Mouse (Mus musculus): ENCODE results near the gene Mboat2. TPM values are rescaled to one million over a fixed set of nuclear protein-coding genes. Genes with fewer than 3 reads are reported as not detected.

Mboat2 gene
- total and polyA plus RNA-seq, 3 experiments = 0.39 to 4.0 (median 0.76) TPM

- in situ Hi-C loops (cut with MboI; ENCODE audit: low pct_ligation_motif_present, low pct_unique_long_range_greater_than_20kb, low sequenced_read_pairs) (no loop called here), dilution Hi-C loops (cut with MboI; ENCODE audit: extremely low pct_ligation_motif_present, extremely low pct_unique_long_range_greater_than_20kb, low sequenced_read_pairs) (no loop called here)
These were observed 88.0 kb downstream of the Mboat2 start for GRCm38 (mm10) chr12:24918575-24919262.

DNA sequence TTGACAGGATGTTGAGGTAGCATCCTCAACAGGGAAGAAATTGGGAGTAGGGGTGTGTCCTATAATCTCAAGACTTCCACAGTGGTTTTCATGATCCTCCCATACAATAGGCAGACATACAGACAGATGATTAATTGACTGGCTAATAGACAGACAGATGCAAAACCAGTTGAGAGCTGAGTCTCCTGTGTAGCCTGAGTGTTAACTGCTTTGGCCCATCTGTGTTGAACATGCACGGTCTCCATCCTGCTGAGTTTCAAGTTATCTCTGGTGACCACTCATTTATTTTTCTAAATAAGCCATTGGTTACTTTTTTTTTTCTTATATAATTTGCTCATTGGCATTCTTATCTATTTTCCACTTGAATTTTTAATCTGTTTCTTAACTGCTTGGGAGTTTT, 90.2 kb downstream of the Mboat2 start:
- dilution Hi-C loops (cut with MboI; ENCODE audit: extremely low pct_ligation_motif_present, extremely low pct_unique_long_range_greater_than_20kb, low sequenced_read_pairs) = no loop called here
- no peak for DNase-seq (ENCODE audit: extremely low read depth)
- no peaks in the 10 kb centered on the region for H3K79me2 ChIP-seq (replicated peaks; ENCODE audit: control insufficient read depth, extremely low read depth, insufficient read depth, poor library complexity, severe bottlenecking)
- peaks cover 6 to 18% of the 10 kb centered on the region in 2 experiments; a peak in 3 of 4 replicates for H3K4me1 ChIP-seq (ENCODE audit: control insufficient read depth in 1 of 2, insufficient read depth in 2 of 2)
- H3K4me3 ChIP-seq (replicated peaks in 1 of 3; ENCODE audit: low read depth in 2 of 3, low read length in 2 of 3, poor library complexity in 1 of 3) = no peak overlapping the region
- H3K27me3 ChIP-seq (replicated peaks) = no peaks in the 10 kb centered on the region
- H3K4me2 ChIP-seq (ENCODE audit: insufficient read depth, low read depth, poor library complexity, severe bottlenecking) = no peak overlapping the region
- in situ Hi-C loops (cut with MboI; ENCODE audit: low pct_ligation_motif_present, low pct_unique_long_range_greater_than_20kb, low sequenced_read_pairs) = no loop called here
- no peak overlapping the region for H3K27ac ChIP-seq (ENCODE audit: insufficient read depth, low read depth)
- no peaks in the 10 kb centered on the region for H3K36me3 ChIP-seq (replicated peaks in 1 of 2; ENCODE audit: control insufficient read depth in 1 of 2, insufficient read depth in 1 of 2, low read length in 1 of 2)
- no peaks in the 10 kb centered on the region for H3K9me3 ChIP-seq (replicated peaks; ENCODE audit: low read length)
- TF ChIP-seq CHD1 (IDR thresholded peaks at IDR 0.05; ENCODE audit: low read depth, low read length) (no peak), TBP (conservative IDR thresholded peaks at IDR 0.05; ENCODE audit: low read depth, low read length) (no peak), MAX (IDR thresholded peaks at IDR 0.05; ENCODE audit: low read length) (no peak), IRF4 (IDR thresholded peaks at IDR 0.05; ENCODE audit: low read depth, low read length) (no peak), POLR2A (IDR thresholded peaks at IDR 0.05; ENCODE audit: low read depth, low read length) (no peak), MXI1 (IDR thresholded peaks at IDR 0.05; ENCODE audit: low read depth, low read length) (no peak), MAZ (IDR thresholded peaks at IDR 0.05; ENCODE audit: low read depth, low read length) (no peak), USF1 (IDR thresholded peaks at IDR 0.05; ENCODE audit: low read depth, low read length) (no peak), POLR2AphosphoS2 (IDR thresholded peaks at IDR 0.05; ENCODE audit: low read depth, low read length) (no peak), USF2 (conservative IDR thresholded peaks at IDR 0.05; ENCODE audit: low read depth, low read length) (no peak), GABPA (IDR thresholded peaks at IDR 0.05; ENCODE audit: insufficient replicate concordance, low read depth, low read length) (no peak)
- H3K9ac ChIP-seq (ENCODE audit: insufficient read depth, low read depth) = no peak overlapping the region

More at GRCm38 (mm10) chr12:24918575-24919262, 88.0 kb downstream of the Mboat2 start:
- H3K4me2 ChIP-seq (ENCODE audit: insufficient read depth, low read depth, poor library complexity, severe bottlenecking) = peak overlapping the region; percentile 54; the same call in 1 of the 2 replicates
- no peak overlapping the region for H3K27ac ChIP-seq (ENCODE audit: insufficient read depth, low read depth)
- H3K4me1 ChIP-seq (ENCODE audit: control insufficient read depth in 1 of 2, insufficient read depth in 2 of 2) = peaks cover 6 to 18% of the 10 kb centered on the region in 2 experiments; a peak in 3 of 4 replicates
- no peak for TF ChIP-seq ZKSCAN1 (IDR thresholded peaks at IDR 0.05; ENCODE audit: borderline replicate concordance, low read depth, low read length)
- DNase-seq (ENCODE audit: extremely low read depth) = peak; percentile 52
- H3K4me3 ChIP-seq (replicated peaks in 1 of 3; ENCODE audit: low read depth in 2 of 3, low read length in 2 of 3, poor library complexity in 1 of 3) = no peak overlapping the region
- H3K9me3 ChIP-seq (replicated peaks; ENCODE audit: low read length) = no peaks in the 10 kb centered on the region
- no peaks in the 10 kb centered on the region for H3K36me3 ChIP-seq (replicated peaks in 1 of 2; ENCODE audit: control insufficient read depth in 1 of 2, insufficient read depth in 1 of 2, low read length in 1 of 2)
- H3K27me3 ChIP-seq (replicated peaks) = no peaks in the 10 kb centered on the region
- H3K79me2 ChIP-seq (replicated peaks; ENCODE audit: control insufficient read depth, extremely low read depth, insufficient read depth, poor library complexity, severe bottlenecking) = no peaks in the 10 kb centered on the region
- no peak overlapping the region for H3K9ac ChIP-seq (ENCODE audit: insufficient read depth, low read depth)

GRCm38 (mm10) chr12:24924003-24924402, 93.3 kb downstream of the Mboat2 start:
- H3K27ac ChIP-seq (ENCODE audit: insufficient read depth, low read depth) = no peak overlapping the region
- H3K4me3 ChIP-seq (replicated peaks in 1 of 3; ENCODE audit: low read depth in 2 of 3, low read length in 2 of 3, poor library complexity in 1 of 3) = no peak overlapping the region
- H3K9me3 ChIP-seq (replicated peaks; ENCODE audit: low read length) = no peaks in the 10 kb centered on the region
- no peaks in the 10 kb centered on the region for H3K79me2 ChIP-seq (replicated peaks; ENCODE audit: control insufficient read depth, extremely low read depth, insufficient read depth, poor library complexity, severe bottlenecking)
- no peak for DNase-seq (ENCODE audit: extremely low read depth)
- TF ChIP-seq RCOR1 (conservative IDR thresholded peaks at IDR 0.05; ENCODE audit: low read depth, low read length) = no peak
- no peak for TF ChIP-seq MAZ (IDR thresholded peaks at IDR 0.05; ENCODE audit: low read depth, low read length)
- no peak for TF ChIP-seq SMC3 (IDR thresholded peaks at IDR 0.05; ENCODE audit: low read depth, low read length)
- no peak for TF ChIP-seq CTCF (conservative IDR thresholded peaks at IDR 0.05 in 1 of 2, IDR thresholded peaks at IDR 0.05 in 1 of 2; ENCODE audit: low read depth in 2 of 2, low read length in 2 of 2)
- TF ChIP-seq ZNF384 (IDR thresholded peaks at IDR 0.05; ENCODE audit: low read depth, low read length) = no peak
- peaks cover 2 to 13% of the 10 kb centered on the region in 2 experiments; a peak in 2 of 4 replicates for H3K4me1 ChIP-seq (ENCODE audit: control insufficient read depth in 1 of 2, insufficient read depth in 2 of 2)
- H3K9ac ChIP-seq (ENCODE audit: insufficient read depth, low read depth) = no peak overlapping the region
- dilution Hi-C loops (cut with MboI; ENCODE audit: extremely low pct_ligation_motif_present, extremely low pct_unique_long_range_greater_than_20kb, low sequenced_read_pairs) = no loop called here
- no peaks in the 10 kb centered on the region for H3K27me3 ChIP-seq (replicated peaks)
- in situ Hi-C loops (cut with MboI; ENCODE audit: low pct_ligation_motif_present, low pct_unique_long_range_greater_than_20kb, low sequenced_read_pairs) = no loop called here
- no peak overlapping the region for H3K4me2 ChIP-seq (ENCODE audit: insufficient read depth, low read depth, poor library complexity, severe bottlenecking)
- H3K36me3 ChIP-seq (replicated peaks in 1 of 2; ENCODE audit: control insufficient read depth in 1 of 2, insufficient read depth in 1 of 2, low read length in 1 of 2) = no peaks in the 10 kb centered on the region

Measured in CH12.LX (cell line).